Mouse (Mus musculus) cerebellum, adult 11-12 months (tissue): Measurements from ENCODE around the gene Ufc1.
"Not testable (repeated sequence)": the region's sequence is repeated elsewhere in the genome, so short reads cannot be mapped to it uniquely, and the experiment has no call there.

ENCODE experiments used
- DNase-seq: peaks from one replicate; pipeline ENCODE4 v3.0.0; 2022

Ufc1 gene

DNA sequence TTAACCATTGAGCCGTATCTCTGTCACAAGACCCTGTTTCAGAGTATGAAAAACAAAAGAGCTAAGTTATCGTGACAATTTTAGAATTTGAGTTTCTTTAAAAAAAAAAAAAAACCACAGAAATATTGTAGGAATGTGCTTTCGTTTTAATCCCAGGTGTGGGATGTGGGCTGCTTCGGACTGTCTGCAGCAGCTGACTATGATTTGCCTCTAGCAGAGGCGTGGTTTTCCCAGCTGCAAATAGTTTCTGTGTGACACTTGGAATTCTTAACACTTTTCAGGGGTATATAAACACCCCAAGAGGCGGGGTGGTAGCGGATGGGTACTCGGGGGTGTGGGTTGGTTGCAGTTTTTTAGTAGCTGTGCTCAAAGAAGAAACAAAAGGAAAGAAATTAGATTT lies 49.5 kb downstream of the Ufc1 start:
- DNase-seq = no peak

DNA sequence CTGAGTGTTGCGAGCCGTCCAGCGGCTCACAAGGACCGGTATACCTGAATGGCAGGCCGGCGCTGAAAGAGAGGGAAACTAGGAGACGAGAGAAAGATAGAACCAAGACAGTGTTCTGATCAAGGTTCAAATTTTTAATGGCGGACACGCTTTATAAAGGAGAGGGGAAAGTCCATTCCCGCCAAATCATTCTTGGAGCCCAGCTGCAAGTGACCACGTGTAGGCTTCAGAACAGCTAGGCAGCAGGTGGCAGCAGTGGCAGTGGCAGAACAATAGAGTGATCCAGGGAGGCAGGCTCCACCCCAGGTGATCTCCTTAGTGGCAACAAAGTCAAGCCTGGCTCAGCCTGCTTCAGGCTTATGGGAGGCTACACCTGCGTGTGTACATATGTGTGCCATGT lies 52.9 kb downstream of the Ufc1 start:
- DNase-seq = not testable (repeated sequence)

DNA sequence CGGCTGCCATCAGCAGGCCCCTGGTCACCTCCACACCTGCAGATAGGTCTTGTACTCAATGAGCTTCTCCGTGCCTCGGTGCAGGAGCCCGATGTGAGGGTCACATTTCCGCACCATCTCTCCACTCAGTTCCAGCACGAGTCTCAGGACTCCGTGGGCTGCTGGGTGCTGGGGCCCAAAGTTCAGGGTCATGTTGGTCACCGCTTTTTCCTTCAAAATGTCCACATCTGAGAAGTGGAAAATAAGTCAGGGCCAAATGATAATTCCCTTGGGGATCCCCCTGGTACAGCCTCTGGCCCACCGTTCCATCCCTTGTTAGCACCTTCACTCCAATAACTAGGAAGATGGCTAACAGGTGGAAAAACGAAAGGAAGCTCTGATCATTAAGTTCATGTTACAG lies 53.9 kb downstream of the Ufc1 start:
- DNase-seq = no peak

DNA sequence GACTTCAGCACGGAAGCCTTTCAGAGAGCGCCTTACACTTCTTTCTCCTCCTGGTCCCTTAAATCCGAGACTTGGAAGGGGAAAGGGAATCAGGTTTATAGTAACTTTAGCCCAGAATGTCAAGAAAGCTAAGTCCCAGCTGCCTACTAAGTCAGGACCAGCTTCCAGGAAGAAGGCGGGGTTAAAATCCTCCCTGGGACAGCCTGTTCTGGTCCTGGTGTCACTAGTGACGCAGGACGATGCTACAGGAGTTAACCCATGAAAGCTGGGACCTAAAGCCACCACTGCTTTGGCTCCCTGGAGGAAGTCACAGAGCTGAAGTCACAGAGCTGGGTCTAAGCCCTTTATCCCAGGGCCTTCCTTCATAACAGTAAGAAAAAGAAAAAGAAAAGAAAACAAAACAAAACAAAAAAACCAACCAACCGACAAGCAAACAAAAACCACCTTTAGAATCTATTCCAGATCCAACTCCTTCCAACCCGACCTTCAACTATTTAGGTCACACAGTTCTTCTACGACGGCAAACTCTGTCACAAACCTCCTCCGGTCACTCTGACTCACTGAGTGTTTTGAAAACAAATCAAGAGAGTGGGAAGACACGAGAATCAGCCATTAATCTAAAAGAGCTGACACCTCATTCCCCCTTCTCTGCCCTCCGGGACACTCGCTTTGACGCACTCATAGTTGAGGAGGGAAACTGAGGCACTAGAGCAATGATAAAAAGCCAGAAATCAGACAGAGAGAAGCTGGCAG lies 54.7 kb downstream of the Ufc1 start:
- DNase-seq = no peak
